Mouse (Mus musculus): Measurements from ENCODE around the gene Neurog2. TPM values are rescaled to one million over a fixed set of nuclear protein-coding genes. Genes with fewer than 3 reads are reported as not detected.

Gene Neurog2
- polyA plus RNA-seq, 1 experiment, result not detected

DNA sequence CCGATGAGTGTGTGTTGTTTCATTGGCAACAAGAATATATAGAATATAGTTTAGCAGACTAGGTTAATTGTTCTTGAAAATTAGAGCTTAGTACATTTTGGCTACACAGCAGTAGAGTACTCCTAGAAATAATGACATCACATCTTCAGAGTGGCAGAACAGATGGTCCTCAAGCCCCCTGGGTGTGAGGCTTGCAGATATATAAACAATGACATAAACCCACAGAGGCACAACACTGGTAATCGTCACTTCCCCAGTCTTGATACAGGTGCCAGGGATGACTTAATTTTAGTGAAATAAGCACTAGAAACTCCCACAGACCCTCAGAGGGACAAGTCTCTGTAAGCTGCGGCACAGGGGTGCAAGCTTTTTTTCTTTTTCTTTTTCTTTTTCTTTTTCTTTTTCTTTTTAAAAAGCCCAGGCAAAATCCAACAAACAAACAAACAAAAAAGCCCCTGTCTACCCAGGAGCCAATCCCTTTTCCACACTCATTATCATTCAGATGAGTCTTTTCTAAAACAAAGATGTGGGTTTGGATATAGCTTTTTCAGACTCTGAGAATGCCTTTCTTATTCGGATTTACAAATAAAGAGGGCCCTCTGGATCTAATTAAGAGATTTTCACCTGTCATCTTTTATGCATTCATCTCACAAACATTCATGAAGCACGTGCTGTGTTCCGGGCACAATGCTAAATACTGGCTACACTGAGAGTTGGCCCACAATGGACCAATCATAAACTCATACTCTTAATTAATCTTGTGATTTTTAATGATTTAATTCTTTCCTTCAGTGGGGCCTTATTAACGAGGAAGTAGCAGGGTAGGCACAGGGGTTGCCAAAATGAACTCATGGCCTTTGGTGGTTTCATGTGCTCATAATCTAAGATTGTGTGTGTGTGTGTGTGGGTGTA, 19.1 kb downstream of the Neurog2 start:
- no peaks in the 10 kb centered on the region for H3K36me3 ChIP-seq (ENCODE audit: control insufficient read depth, insufficient read depth)
- no peak overlapping the region for H3ac ChIP-seq (ENCODE audit: control insufficient read depth, insufficient read length, low read depth)
- H3K4me3 ChIP-seq (ENCODE audit: insufficient read depth, poor library complexity, severe bottlenecking), result no peak overlapping the region
- no peaks in the 10 kb centered on the region for H3K27me3 ChIP-seq (ENCODE audit: control insufficient read depth, insufficient read depth, insufficient read length)
- H3K79me2 ChIP-seq (ENCODE audit: control insufficient read depth, insufficient read depth), result no peaks in the 10 kb centered on the region
- TF ChIP-seq USF1 (IDR thresholded peaks at IDR 0.05; ENCODE audit: low read depth) (no peak), MYOG (IDR thresholded peaks at IDR 0.05; ENCODE audit: control insufficient read depth, extremely low read depth, insufficient read length) (no peak), CTCF (IDR thresholded peaks at IDR 0.05; ENCODE audit: control insufficient read depth, insufficient read depth, insufficient read length) (no peak), FOSL1 (IDR thresholded peaks at IDR 0.05; ENCODE audit: insufficient read depth, low read length, poor library complexity, severe bottlenecking) (no peak), CEBPB (IDR thresholded peaks at IDR 0.05; ENCODE audit: low read depth) (no peak), MYOD1 (IDR thresholded peaks at IDR 0.05; ENCODE audit: control insufficient read depth, insufficient read length, low read depth) (no peak), MAX (IDR thresholded peaks at IDR 0.05) (no peak)
- no peaks in the 10 kb centered on the region for H3K79me3 ChIP-seq (ENCODE audit: low read depth)

DNA sequence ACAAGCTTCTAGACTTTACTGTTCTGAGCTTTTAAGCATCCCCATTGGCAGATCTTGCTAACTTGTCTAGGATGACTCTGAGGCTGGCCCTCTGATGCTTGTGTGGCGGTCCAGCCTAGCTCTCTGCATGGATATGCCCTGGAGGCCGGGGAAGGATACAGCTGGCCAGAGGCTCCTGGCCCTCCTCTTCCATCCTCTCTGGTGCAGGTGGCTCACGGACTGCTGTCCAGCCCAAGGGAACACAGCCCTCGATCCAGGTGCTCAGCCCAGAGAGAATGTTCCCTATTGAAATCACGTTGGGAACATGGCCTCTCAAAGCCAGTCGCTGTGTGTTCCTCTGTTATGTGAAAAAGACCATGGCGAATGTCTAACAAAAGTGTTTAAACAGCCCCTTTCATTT, 27.8 kb downstream of the Neurog2 start:
- no peak overlapping the region for H3ac ChIP-seq (ENCODE audit: control insufficient read depth, insufficient read length, low read depth)
- no peaks in the 10 kb centered on the region for H3K27me3 ChIP-seq (ENCODE audit: control insufficient read depth, insufficient read depth, insufficient read length)
- no peaks in the 10 kb centered on the region for H3K79me3 ChIP-seq (ENCODE audit: low read depth)
- no peaks in the 10 kb centered on the region for H3K79me2 ChIP-seq (ENCODE audit: control insufficient read depth, insufficient read depth)
- H3K36me3 ChIP-seq (ENCODE audit: control insufficient read depth, insufficient read depth), result no peaks in the 10 kb centered on the region
- TF ChIP-seq CEBPB (IDR thresholded peaks at IDR 0.05; ENCODE audit: low read depth), result no peak
- TF ChIP-seq FOSL1 (IDR thresholded peaks at IDR 0.05; ENCODE audit: insufficient read depth, low read length, poor library complexity, severe bottlenecking), result no peak
- TF ChIP-seq MYOG (IDR thresholded peaks at IDR 0.05; ENCODE audit: control insufficient read depth, extremely low read depth, insufficient read length), result no peak
- no peak for TF ChIP-seq MYOD1 (IDR thresholded peaks at IDR 0.05; ENCODE audit: control insufficient read depth, insufficient read length, low read depth)
- no peak for TF ChIP-seq USF1 (IDR thresholded peaks at IDR 0.05; ENCODE audit: low read depth)
- no peak for TF ChIP-seq MAX (IDR thresholded peaks at IDR 0.05)
- no peak for TF ChIP-seq CTCF (IDR thresholded peaks at IDR 0.05; ENCODE audit: control insufficient read depth, insufficient read depth, insufficient read length)
- H3K4me3 ChIP-seq (ENCODE audit: insufficient read depth, poor library complexity, severe bottlenecking), result no peak overlapping the region

DNA sequence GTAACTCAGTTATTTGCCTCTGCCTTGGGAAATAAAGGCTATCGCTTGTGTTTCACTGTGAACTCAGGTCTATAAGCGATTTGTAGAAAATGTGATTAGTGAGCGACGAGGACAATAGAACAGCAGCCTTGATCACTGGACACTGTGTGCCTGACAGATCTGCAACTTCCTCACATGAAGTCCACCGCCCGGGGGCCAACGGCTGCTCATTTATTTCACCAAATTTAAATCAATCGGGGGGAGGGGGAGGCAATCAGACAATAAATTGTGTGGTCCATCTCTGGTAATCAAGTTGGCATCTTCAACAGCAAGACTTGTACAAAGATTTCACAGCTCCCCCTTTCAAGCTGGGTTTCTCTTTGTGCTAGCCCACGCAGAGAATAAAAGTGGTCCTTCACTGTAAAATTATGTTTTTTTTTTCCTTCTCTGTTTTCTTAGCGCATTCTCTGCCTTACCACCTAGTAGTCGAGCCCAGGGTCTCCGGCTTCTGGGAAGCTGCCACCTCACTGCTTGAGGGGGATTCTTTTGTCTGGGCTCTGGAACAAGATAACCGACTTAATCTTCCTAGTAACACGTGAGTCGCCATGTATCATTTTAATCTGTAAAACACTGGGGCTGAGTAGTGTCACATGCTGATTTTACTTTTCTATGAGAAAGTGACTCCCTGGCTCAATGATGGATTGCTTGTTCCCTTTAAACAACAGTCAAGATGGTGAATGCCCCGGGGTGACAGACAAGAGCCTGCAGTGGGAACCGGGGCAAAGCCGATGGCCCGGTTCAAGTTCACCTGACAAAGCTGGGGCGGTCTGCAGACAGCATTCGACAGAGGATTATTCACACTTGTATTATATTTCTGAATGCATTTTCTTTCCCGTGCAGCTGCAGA, 29.0 kb downstream of the Neurog2 start:
- no peak overlapping the region for H3ac ChIP-seq (ENCODE audit: control insufficient read depth, insufficient read length, low read depth)
- no peak overlapping the region for H3K4me3 ChIP-seq (ENCODE audit: insufficient read depth, poor library complexity, severe bottlenecking)
- no peaks in the 10 kb centered on the region for H3K79me2 ChIP-seq (ENCODE audit: control insufficient read depth, insufficient read depth)
- TF ChIP-seq USF1 (IDR thresholded peaks at IDR 0.05; ENCODE audit: low read depth) (no peak), CEBPB (IDR thresholded peaks at IDR 0.05; ENCODE audit: low read depth) (no peak), MYOG (IDR thresholded peaks at IDR 0.05; ENCODE audit: control insufficient read depth, extremely low read depth, insufficient read length) (no peak), FOSL1 (IDR thresholded peaks at IDR 0.05; ENCODE audit: insufficient read depth, low read length, poor library complexity, severe bottlenecking) (no peak), CTCF (IDR thresholded peaks at IDR 0.05; ENCODE audit: control insufficient read depth, insufficient read depth, insufficient read length) (no peak), MYOD1 (IDR thresholded peaks at IDR 0.05; ENCODE audit: control insufficient read depth, insufficient read length, low read depth) (no peak), MAX (IDR thresholded peaks at IDR 0.05) (no peak)
- H3K36me3 ChIP-seq (ENCODE audit: control insufficient read depth, insufficient read depth), result no peaks in the 10 kb centered on the region
- H3K27me3 ChIP-seq (ENCODE audit: control insufficient read depth, insufficient read depth, insufficient read length), result no peaks in the 10 kb centered on the region
- no peaks in the 10 kb centered on the region for H3K79me3 ChIP-seq (ENCODE audit: low read depth)

DNA sequence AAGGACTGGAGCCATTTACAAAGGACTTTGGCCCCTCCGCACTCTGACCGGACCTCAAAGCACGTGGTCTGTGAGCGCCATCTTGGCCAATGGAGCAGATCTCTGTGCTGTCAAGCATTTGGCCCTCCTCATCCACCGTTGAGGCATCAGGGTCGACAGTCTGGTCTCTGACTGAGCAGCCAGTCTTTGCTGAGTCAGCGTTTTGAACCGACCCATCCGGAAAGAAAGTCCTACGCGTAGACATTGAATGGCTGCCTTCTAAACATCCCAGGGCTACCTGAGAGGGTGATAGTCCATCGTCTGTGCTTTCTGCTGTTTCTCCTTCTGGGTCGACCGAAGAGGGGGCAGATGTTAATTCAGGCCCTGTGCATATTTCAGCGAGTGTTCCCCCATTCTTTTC, 46.8 kb downstream of the Neurog2 start:
- Histone ChIP-seq H3K36me3 (ENCODE audit: control insufficient read depth, insufficient read depth) (no peaks in the 10 kb centered on the region), H3K79me3 (ENCODE audit: low read depth) (no peaks in the 10 kb centered on the region), H3K79me2 (ENCODE audit: control insufficient read depth, insufficient read depth) (no peaks in the 10 kb centered on the region), H3ac (ENCODE audit: control insufficient read depth, insufficient read length, low read depth) (no peak overlapping the region), H3K4me3 (ENCODE audit: insufficient read depth, poor library complexity, severe bottlenecking) (no peak overlapping the region), H3K27me3 (ENCODE audit: control insufficient read depth, insufficient read depth, insufficient read length) (no peaks in the 10 kb centered on the region)
- no peak for TF ChIP-seq CEBPB (IDR thresholded peaks at IDR 0.05; ENCODE audit: low read depth)
- no peak for TF ChIP-seq MYOG (IDR thresholded peaks at IDR 0.05; ENCODE audit: control insufficient read depth, extremely low read depth, insufficient read length)
- TF ChIP-seq USF1 (IDR thresholded peaks at IDR 0.05; ENCODE audit: low read depth), result no peak
- no peak for TF ChIP-seq CTCF (IDR thresholded peaks at IDR 0.05; ENCODE audit: control insufficient read depth, insufficient read depth, insufficient read length)
- no peak for TF ChIP-seq MAX (IDR thresholded peaks at IDR 0.05)
- TF ChIP-seq FOSL1 (IDR thresholded peaks at IDR 0.05; ENCODE audit: insufficient read depth, low read length, poor library complexity, severe bottlenecking), result no peak
- no peak for TF ChIP-seq MYOD1 (IDR thresholded peaks at IDR 0.05; ENCODE audit: control insufficient read depth, insufficient read length, low read depth)

Other genes starting within 250 kb of the Neurog2 start
- 3.5 TPM for gene Ank2, start 133.8 kb upstream of the Neurog2 start, polyA plus RNA-seq (2012; fragmentation: generic; extraction: Trizol)
- 17.4 TPM for gene Larp7, start 79.8 kb upstream of the Neurog2 start, polyA plus RNA-seq (2012; fragmentation: generic; extraction: Trizol)
- gene Zgrf1, start 79.6 kb upstream of the Neurog2 start, polyA plus RNA-seq (2012; fragmentation: generic; extraction: Trizol), result 1.6 TPM
- gene Alpk1, start 147.4 kb downstream of the Neurog2 start, polyA plus RNA-seq (2012; fragmentation: generic; extraction: Trizol), result 0.60 TPM
- gene Tifa, start 156.7 kb downstream of the Neurog2 start, polyA plus RNA-seq (2012; fragmentation: generic; extraction: Trizol), result 0.18 TPM
- 13.0 TPM for gene Ap1ar, start 204.4 kb downstream of the Neurog2 start, polyA plus RNA-seq (2012; fragmentation: generic; extraction: Trizol)

Data from C2C12 (cell line).